Mouse (Mus musculus): Measurements from ENCODE around the gene Ndufs4. TPM values are rescaled to one million over a fixed set of nuclear protein-coding genes. Genes with fewer than 3 reads are reported as not detected.

Gene Ndufs4
- total RNA-seq (2021) = 100 to 1,000 TPM; 137 to 141 TPM
- long read RNA-seq, transcript Ndufs4-201 (5 exons, 1,698 nt) = major isoform, 56 of 66 reads
- long read RNA-seq, partial matches to known transcripts = 2 of 66 reads
- long read RNA-seq, other reads (novel, unspliced or antisense) = 4 of 66 reads

- peak in 1 of 2 experiments; percentile 6 for DNase-seq (ENCODE audit: low spot score in 2 of 2)
Measured at GRCm38 (mm10) chr13:114388211-114388965, at the start of gene Ndufs4. Gene Ndufs4 (minus strand): TSS chr13:114388258.

GRCm38 (mm10) chr13:114432491-114432890, 44.4 kb upstream of the Ndufs4 start:
- DNase-seq (ENCODE audit: low spot score in 2 of 2) = no peak

- no peak for DNase-seq (ENCODE audit: low spot score in 2 of 2)
Measured at GRCm38 (mm10) chr13:114425230-114425629, 37.2 kb upstream of the Ndufs4 start.

GRCm38 (mm10) chr13:114420235-114420634, 32.2 kb upstream of the Ndufs4 start:
- DNase-seq (ENCODE audit: low spot score in 2 of 2) = no peak

DNA sequence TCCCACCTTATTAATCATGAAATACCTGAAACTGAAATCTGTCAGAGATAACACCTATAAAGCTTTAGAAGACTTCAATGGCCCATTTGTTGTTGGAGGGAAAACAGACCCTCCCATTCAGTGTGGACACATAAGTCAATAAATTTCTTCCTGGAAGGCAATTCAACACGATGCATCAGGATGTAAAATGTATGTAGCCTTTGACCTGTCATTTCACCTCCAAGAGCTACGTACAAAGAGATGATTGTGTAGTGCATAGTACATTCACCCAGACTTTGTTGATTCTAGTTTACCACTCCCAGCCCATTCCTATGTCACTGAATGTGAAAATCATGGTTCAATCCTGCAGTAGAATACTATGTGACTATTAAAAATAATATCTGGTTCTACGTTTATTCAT, 31.3 kb upstream of the Ndufs4 start:
- no peak for DNase-seq (ENCODE audit: low spot score in 2 of 2)

GRCm38 (mm10) chr13:114412326-114412725, 24.3 kb upstream of the Ndufs4 start:
- DNase-seq (ENCODE audit: low spot score in 2 of 2) = no peak

DNA sequence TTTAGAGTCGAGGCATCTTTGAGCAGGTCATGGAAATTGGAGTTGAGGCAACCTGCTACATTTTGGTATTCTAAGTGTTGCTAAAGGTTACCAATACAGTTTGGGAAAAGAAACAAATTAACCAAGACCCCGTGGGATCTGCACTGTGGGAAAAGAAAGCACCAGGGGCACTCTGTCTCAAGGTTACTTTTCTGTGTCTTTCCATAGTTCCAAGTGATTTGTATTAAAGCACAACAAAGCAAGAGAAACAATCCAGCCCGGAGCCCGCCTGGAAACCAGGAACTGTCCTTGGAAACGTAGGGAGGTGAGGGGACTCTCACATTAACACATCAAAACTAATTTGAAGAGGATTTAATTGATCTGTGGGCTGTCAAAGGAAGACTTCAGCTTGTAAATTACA, 18.8 kb upstream of the Ndufs4 start:
- DNase-seq (ENCODE audit: low spot score in 2 of 2) = no peak

- no peak for DNase-seq (ENCODE audit: low spot score in 2 of 2)
Measured at GRCm38 (mm10) chr13:114406424-114406823, 18.4 kb upstream of the Ndufs4 start.

DNA sequence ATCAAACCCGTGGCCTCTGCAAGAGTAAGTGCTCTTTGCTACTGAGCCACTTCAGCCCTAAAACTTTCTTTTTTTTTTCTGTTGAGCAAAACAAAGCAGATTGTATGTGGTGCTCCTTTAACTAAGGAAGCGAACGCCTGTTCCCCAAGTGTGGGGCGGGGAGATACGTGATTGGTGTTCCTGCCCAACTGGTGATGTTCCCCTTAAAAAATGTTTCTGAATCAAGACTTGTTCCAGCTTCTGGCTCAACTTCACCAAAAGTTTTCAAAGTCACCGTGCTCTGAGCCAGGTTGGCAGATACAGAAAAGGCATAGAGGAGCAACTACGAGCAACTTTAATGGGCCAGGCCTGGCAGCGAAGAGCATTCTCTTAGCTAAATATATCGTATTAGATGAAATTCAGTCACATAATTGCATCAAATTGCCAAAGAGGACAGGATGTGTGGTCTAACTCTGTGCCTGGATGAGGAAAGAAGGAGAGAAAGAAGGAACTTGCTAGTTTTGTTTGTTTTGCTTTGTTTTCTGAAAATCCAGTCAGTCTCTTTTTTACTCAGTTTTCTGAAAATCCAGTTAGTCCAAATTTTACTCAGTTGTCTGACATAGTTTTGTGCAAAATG, 17.1 kb upstream of the Ndufs4 start:
- no peak for DNase-seq (ENCODE audit: low spot score in 2 of 2)

GRCm38 (mm10) chr13:114398906-114399305, 10.8 kb upstream of the Ndufs4 start:
- DNase-seq (ENCODE audit: low spot score in 2 of 2) = no peak

- DNase-seq (ENCODE audit: low spot score in 2 of 2) = no peak
Measured at GRCm38 (mm10) chr13:114397281-114397680, 9.2 kb upstream of the Ndufs4 start.

- DNase-seq (ENCODE audit: low spot score in 2 of 2) = no peak
Measured at GRCm38 (mm10) chr13:114396863-114397262, 8.8 kb upstream of the Ndufs4 start.

- no peak for DNase-seq (ENCODE audit: low spot score in 2 of 2)
Measured at GRCm38 (mm10) chr13:114394784-114395183, 6.7 kb upstream of the Ndufs4 start.

GRCm38 (mm10) chr13:114392501-114392900, 4.4 kb upstream of the Ndufs4 start:
- DNase-seq (ENCODE audit: low spot score in 2 of 2) = no peak

GRCm38 (mm10) chr13:114387521-114388171, 412 bp downstream of the Ndufs4 start:
- peak; percentile 86 to 96 for DNase-seq (ENCODE audit: low spot score in 2 of 2)

DNA sequence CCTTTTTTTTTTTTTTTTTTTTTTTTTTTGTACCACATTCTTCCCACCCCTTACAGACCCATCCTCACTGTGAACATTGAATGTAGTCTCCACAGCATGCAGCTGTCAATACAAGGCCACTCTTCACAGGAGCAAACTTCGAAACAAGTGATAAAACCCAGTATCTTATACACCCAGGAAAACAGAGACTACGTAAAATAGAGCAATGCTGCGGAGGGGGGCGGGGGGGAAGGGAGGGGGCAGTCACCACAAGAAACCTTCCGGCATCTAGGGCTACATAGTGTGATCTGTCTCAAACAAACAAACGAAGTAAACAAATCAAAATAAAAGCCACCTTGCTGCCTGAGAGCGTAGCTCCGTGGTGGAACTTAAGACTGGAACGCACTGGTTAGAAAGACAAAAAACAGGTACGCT, 977 bp downstream of the Ndufs4 start:
- no peak for DNase-seq (ENCODE audit: low spot score in 2 of 2)

- no peak for DNase-seq (ENCODE audit: low spot score in 2 of 2)
Measured at GRCm38 (mm10) chr13:114376511-114376910, 11.5 kb downstream of the Ndufs4 start.

GRCm38 (mm10) chr13:114362086-114362485, 26.0 kb downstream of the Ndufs4 start:
- DNase-seq (ENCODE audit: low spot score in 2 of 2) = peak in 1 of 2 experiments; percentile 30

DNA sequence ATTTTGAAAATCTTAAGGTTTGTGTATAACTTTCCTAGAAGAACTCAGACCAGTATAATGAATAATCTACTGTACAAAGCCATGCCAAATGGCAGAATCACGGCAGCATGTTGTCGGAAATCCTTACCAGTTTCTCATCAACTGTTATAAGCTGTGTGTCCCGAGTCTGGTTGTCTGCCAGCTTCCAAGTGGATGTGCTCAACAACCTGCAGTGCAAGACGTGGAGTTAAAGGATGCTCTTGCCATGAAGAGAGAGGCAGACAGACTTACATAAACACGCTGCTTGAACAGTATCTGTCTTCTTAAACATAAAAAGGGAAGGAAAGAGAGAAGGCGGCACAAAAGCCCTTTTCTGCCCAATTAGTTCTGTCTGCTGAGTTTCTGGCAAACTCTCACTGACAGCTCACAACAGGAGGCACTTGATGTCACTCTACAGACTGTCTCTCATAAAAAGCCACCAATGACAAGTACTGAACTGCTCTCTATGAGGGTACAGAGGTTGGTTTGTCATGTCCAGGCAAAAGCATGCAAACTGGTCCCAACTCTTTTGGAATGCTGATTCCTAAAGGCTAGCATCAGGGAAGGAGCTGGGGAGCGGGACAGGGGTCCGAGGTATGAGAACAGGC, 36.6 kb downstream of the Ndufs4 start:
- peak; percentile 6 to 57 for DNase-seq (ENCODE audit: low spot score in 2 of 2)

DNA sequence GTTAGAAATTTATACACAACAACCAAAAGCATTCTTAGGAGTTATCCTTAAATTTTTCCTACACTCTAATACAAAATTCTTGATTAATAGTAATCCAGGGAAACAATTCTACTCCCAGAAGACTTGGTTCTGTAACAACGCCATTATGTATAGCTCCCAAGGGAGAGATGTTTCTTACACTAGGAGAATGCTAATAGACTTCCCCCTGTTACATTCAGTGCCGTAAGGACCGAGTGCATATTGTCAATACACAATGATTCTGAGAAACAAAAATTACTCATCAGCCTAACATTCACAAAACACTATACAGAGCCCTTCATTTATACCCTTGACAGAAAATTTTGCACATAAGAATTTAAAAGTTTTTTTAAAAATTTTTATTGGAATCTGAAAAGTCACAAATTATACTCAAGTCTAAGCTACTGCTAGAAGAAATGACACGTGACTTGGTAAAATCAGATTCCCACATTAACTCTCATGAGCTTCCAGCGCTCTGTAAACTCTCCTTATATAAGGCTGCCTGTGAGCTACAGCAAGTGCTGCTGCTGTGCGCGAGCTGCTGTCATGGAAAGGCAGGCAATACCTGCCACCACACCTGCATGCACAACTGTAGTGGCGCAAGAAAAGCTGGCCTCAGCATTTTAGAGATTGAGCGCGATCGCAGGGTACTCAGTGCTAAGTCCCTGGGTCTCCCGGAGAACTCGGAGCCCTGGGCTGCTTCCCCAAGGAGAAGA, 42.9 kb downstream of the Ndufs4 start:
- no peak for DNase-seq (ENCODE audit: low spot score in 2 of 2)
